Mouse (Mus musculus) Muller cell, postnatal 12 days (primary cell): Measurements from ENCODE around the gene Spty2d1.
A peak's percentile ranks its signal among the peaks of the same experiment; 100 is the strongest.
"Not testable (repeated sequence)": the region's sequence is repeated elsewhere in the genome, so short reads cannot be mapped to it uniquely, and the experiment has no call there.

Experiments
- DNase-seq: peaks from one replicate; pipeline ENCODE4 v3.0.0-alpha.2; 2015; ENCODE audit errors: inconsistent ontology term

Gene Spty2d1

DNA sequence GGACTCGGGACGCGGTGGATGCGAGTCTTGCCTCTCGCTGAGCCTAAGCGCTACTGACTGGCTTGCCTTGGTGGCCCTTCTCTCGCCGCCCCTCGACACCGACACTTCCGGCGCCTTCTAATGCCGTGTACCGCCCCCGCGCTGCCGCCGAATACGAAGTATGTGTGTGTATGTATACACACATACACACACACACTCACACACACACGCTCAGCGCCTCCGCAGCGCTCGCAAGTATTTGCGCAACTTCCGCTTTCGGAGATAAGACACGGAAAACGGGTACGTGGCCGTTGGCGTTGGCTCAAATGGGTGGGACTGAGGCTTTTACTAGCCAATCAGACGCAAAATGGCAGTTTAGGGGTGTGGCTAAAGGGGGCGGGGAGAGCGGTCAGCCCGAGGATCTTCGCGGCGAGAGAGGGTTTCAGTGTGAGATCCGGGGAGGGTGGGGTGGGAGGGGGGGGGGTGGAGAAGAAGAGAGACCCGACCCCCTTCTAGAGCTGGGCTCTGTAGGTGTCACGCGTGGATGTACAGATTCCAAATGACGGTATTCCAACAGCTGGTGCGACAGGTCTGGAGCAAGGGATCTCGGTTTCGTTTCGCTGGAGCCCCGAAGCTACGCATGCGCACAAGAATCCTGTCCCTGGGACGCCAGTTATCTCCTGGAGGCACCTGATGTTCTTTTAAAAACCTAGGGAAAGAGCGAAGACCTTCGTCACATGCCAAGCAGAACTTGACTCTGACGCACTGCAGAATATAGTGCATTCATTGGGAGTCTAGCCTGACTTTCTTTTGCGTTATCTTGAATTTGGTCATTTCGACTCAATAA lies at the start of gene Spty2d1:
Spty2d1 (minus strand) TSS at position 244 of the 826 bp plus-strand sequence.
- peak; percentile 99 for DNase-seq

DNA sequence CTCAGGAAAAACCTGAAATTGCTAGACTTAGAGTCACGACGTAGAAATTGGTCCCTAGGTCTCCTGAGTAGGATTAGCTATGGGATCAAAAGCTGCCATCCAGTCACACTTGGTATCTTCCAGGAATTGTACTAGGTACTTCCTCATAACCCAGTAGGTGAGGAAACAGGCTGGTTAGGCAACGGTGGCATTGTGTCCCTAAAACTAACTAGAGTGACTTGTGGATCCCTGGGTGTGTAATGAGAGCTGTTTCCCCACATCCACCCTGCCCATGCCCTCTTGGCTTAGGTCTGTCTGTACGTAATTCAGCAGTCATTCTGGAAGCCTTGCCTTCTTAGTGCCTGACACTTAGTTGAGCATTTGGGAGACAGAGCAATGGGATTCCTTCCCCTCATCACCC lies 48.1 kb upstream of the Spty2d1 start:
- no peak for DNase-seq

DNA sequence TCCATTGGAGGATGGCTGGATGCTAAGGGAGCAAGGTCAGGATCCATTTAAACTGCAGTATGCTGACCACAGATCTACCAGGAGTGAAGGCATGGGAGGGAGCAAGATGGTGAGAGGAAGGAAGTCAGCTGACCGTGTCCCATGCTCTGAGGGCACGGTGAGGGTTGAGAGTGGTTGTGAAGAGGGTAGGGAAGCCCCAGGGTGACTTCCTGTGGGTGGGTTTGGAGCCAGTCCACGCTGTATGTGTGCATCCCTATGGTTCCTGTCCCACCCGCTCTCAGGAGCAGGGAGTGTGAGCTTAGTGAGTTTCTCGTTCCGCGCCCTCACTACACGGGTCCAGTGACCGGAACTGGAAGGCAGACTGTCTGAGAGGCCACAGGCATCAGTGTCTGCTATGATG lies 47.5 kb upstream of the Spty2d1 start:
- no peak for DNase-seq

DNA sequence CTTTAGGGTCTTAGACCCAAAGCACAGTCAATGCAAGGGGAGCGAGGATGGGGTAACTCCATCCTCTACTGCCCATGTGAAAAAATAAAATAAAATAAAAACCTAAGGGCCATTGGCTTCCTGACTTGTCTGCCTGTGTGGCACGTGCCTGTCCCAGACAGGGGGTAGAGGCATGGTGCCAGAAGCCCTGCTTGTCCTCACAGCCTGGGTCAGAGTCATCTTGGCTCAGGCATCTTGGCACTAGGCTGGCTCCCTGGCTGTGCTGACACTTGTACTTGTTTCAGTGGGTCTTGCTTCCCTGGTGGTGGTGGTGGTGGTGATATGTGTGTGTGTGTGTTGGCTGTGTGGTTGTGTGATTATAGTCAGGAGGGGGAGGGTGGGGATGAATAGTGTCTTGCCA lies 46.5 kb upstream of the Spty2d1 start:
- DNase-seq: no peak

DNA sequence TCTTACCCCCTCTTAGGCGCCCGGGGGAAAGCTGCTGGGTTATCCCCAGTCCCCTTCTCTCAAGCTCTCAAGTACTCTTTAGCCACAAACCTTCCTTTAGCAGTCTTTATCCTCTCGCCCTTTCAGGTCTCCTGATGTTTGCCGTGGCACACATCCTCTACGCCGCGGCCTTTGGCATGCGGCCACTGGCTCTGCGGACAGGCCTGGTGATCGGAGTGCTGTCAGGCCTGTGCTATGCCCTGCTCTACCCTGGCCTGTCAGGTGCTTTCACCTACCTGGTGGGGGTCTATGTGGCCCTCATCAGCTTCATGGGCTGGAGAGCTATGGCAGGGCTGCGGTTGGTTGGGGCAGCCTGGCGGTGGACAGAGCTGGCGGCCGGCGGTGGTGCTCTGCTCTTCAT lies 45.1 kb upstream of the Spty2d1 start:
- DNase-seq: no peak

DNA sequence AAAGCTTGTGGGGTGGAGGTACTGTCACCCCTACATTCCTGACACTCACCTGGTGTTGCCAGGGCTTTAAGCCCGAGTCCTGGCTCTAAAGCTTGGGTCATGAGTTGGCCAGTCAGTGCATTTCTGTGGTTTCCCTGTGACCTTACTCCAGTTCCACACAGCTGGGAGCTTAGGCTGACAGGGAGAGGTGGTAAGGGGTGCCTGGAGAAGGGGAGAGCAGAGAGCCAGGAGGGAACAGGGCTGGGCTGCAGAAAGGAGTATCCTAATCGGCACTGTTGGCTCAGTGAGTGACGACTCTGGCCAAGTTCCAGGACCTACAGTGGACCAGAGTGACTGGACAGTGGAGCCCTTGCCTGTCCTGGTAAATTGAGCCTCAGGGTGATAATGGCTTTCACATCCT lies 44.1 kb upstream of the Spty2d1 start:
- peak; percentile 56 for DNase-seq

DNA sequence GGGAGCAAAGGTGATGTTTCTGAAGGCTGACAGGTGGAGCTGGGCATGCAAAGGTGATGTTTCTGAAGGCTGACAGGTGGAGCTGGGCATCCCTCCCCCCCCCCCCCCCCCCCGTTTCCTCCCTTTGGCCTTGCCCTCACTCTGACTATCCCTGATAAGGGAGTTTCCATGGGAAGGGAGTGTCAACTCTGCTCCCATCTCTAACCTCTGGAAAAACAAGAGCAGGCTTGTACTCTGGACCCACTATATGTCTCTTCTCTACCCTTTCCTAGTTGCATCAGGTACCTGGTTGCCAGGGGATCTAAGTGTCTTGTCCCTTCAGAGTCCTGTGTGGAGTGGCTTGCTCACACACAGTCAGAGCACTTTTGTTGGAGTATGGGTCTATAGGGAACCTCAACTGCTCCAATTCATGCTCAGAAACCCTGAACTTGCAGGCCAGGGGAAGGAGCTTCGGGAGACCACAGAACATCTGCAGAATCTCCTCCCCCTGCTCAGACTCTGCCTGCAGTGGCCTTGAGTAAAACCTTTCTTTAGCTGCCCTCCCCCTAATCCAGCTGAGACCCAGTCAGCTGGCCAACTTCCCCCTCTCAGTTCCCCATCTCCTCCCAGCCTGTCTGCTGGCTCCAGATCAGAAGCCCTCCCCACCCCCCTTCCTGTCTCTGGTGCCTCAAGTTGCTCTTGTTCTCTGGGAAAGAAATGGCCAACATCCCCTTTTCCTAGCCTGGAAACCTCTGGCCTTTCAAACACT lies 43.4 kb upstream of the Spty2d1 start:
- DNase-seq: no peak

DNA sequence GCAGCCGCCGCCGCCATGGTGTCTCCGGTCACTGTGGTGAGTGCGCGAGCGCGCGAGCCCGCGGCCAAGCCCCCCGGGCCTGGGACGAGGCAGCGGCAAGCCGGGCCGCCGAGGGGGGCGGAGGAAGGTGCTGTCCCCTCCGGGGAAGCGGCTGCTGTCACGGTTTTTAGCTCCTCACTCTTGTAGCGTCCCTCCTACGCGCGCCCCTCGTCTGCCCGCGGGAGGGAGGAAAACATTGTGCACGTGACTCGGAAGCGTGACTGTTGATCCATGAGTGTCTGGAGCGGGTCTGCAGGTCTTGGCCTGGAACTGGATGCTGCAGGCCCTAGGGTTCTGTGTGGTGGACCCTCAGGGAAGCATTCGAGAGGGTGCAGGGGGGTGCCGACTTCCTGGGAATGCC lies 42.6 kb upstream of the Spty2d1 start:
- no peak for DNase-seq

DNA sequence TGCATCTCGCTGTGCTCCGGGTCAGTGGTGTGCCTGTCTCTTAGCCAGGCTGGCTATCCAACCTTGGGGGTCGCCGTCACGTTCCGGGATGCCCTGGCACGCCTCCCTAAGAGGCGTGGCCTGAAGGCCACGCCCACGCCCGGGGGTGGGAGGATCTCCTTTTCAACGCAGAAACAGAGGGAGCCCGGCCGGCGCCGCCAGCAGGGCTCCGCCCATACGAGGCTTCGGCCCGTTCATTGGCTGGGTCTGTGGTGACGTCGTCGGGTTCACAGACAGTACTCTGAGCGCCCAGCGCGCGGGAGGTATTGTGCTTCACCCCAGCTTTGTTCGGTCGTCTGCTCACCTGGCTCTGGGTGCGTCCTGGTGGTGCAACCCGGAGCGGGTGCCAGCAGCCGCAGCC lies 42.2 kb upstream of the Spty2d1 start, which contains the start of gene Tmem86a:
Tmem86a (plus strand) TSS at position 236 of the 400 bp plus-strand sequence.
- DNase-seq: peak; percentile 95

DNA sequence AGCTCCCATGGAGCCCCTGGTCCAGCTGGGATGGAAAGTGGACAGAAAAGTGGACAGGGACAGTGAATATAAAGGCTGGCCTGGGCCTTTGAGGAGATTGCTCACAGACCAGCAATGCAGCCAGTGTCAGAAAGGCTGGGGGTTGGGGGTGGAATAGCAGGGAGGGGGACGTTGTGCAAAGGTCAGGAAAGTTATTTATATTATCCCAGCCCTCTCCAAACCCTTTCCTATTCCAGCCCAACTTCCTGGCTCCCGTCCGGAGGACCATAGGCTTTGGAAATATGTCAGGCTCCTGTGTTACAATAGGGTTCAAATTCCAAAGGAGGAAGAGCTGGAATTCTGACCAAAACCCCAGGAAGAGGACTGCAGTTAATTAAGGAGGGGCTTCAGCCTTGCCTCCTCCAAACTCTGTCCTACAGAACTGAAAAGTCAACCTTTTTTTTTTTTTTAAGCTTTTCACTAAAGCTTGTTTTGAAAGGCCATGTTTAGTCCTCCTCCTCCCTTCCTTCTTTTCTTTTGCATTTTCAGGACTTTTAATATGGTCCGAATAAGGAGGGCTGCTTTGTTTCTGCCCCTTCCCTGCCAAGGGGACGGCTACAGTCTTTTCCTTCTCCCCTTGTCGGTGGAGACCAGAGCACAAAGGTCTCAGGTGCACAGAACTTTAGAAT lies 34.7 kb upstream of the Spty2d1 start:
- no peak for DNase-seq

DNA sequence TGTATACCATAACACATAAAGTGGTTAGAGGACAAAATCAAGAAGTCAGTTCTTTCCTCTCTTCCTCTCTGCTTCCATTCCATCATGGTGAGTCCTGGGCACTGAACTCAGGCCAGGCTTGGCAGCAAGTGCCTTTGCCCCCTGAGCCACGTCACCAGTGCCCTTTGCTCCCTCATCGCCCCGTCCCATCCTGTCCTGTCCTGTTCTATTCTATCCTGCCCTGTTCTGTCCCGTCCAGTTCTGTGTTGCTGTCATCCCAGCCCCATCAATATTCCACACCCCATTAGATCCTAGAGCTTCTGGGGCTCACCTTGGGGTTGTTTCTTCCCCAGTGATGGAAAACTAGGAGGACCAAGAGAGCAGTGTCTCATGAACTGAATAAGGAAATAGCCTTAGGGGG lies 33.9 kb upstream of the Spty2d1 start:
- no peak for DNase-seq

DNA sequence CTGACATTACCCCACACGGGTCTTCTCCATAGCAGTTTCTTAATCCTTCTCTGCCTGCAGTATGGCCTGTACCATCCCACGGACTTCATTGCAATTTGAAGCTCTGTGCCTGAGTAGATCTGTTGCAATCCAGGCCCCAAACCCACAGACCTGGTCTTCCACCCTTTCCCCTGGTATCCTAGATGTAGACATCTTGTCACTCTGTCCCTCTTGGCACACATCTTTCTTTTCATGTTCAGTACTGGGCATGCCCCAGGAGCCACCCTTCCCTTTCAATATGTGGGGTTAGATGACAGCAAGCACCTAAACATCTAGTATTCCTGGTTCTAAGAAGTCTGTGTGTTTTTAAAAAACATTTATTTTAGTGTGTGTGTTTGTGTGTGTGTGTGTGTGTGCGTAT lies 33.5 kb upstream of the Spty2d1 start:
- no peak for DNase-seq

DNA sequence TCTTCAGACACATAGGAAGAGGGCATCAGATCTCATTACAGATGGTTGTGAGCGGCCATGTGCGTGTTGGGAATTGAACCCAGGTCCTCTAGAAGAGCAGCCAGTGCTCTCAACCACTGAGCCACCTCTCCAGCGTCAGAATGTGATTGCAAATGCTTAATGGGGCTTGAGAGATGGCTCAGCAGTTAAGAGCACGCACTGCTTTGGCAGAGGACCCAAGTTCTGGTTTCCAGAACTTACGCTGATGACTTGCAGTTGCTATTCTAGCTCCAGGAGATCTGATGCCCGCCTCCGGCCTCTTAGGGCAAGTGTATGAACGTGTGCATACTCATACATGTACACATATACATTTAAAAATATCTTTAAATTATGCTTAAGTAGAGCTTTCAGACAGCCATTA lies 27.2 kb upstream of the Spty2d1 start:
- DNase-seq: no peak

DNA sequence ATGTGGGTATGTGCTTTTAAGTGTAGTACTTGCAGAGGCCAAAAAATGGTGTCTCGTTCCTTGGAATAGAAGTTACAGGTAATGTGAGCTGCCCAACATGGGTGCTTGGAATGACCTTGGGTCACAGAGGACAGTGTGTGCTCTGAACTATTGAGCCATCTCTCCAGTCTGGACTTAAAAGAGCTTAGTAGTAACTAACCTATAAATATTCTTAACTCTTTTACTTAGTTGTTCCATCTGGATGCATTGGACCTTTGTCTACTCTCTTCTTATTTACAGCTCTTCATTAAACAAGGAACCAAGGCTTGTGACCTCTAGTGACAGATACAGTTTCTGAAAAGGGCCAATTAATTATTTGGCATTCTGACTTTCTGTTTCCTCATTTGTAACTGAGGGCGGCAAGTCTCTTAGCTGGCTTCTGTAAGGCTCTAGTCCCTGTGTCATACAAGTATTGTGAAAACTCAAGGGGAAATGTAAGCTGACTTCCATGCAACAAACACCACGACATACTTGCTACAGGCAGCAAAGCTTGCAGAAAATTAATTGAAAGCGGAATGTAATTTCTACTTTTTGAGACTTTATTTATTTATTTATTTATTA lies 26.7 kb upstream of the Spty2d1 start:
- DNase-seq: no peak

DNA sequence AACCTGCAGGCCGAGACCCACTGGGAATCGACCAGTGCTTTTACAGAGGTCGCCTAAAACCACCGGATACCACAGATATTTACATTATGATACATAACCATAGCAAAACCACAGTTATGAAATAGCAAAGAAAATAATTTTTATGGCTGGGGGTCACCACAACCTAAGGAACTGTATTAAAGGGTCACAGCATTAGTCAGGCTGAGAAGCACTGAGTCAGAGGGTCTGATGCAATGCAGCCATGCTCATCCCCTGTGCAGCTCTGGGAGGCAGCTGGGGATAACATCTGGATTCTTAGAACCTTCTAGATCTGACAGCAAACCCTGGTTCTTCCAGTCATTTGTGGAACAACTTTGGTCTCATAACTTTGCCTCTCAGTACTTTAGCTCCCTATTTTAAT lies 23.2 kb upstream of the Spty2d1 start:
- no peak for DNase-seq

DNA sequence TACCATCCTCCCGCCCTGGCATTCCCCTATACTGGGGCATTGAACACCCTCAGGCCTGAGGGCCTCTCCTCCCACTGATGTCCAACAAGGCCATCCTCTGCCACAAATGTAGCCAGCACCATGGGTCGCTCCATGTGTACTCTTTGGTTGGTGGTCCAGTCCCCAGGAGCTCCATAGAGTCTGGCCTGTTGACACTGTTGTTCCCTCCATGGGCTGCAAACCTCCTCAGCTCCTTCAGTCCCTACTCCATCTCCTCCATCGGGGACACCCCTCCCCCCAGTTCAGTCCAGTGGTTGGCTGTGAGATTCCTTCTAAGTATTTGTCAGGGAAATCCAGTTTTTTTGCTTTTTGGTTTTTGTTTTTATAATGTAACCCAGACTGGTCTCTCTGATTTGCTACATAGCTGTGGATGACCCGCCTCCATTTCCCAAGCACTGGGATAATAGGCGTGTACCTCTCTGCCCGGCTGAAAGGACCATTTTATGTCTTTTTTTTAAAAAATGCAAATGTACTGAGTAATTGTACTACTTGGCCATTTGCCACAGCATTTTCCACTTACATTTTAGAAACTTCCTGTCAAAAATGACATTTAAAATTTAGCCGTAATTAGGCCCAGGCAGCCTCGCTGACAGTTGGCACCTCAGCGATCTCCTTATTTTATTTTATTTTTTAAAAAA lies 22.4 kb upstream of the Spty2d1 start:
- DNase-seq: no peak

DNA sequence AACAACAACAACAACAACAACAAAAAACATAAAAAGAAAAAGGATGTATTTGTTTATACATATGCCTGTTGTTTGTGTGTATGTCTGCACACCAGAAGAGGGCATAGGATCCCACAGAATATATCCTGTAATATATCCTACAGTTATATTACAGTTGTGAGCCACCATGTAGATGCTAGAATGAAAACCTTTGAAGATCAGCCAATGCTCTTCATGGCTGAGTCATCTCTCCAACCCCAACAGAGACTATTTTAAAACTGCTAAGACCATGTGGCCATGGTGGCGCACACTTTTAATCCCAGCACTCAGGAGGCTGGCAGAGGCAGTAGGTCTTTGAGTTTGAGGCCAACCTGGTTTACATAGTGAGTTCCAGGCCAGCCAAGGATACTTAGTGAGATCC lies 19.3 kb upstream of the Spty2d1 start:
- no peak for DNase-seq

DNA sequence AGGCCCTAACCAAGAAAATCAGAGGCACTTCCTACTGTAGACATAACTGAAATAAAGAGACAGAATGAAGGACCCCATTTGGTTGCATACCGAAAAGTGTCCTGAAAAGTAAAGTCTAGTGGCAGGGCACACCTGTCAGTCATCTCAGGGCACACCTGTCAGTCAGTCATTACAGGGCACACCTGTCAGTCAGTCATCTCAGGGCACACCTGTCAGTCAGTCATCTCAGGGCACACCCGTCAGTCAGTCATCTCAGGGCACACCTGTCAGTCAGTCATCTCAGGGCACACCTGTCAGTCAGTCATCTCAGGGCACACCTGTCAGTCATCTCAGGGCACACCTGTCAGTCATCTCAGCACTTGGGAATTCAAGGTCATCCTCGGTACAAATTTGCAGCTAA lies 18.7 kb upstream of the Spty2d1 start:
- DNase-seq: not testable (repeated sequence)

DNA sequence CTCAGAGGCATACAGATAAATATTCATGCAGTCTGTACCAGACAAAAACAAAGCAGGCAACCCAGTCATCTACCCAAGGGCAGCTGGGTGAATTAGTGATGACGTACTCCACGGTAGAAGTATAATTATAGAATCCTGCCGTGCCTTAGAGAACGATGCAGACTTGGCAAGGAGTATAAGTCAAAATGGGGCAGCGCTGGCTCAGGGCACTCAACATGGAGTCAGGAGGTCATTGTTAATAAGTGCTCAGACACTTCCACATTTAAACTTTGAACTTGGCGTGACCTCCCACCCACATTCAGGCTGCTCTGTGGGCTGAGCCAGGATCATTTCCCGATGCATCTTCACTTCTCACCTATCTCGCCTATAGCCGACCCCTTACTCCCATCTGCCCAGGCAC lies 17.2 kb upstream of the Spty2d1 start:
- no peak for DNase-seq

DNA sequence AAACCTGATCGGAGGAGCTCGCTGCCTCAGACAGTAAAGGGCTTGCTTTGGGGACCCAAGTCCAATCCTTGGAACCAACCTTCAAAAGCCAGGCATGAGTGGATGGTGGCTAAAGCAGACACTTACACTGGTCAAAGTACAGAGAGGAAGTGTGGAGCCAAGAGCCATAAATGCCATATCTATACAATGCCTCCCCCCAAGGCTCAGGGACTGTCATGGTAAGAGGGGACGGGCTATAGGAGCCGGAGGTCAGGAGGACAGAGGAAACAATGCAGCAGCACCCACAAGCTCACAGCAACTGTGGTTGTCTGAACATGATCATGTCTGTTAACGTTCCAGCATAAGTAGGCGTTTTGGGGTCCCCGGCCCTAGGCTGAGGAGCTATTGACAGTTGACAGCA lies 16.2 kb upstream of the Spty2d1 start:
- no peak for DNase-seq

DNA sequence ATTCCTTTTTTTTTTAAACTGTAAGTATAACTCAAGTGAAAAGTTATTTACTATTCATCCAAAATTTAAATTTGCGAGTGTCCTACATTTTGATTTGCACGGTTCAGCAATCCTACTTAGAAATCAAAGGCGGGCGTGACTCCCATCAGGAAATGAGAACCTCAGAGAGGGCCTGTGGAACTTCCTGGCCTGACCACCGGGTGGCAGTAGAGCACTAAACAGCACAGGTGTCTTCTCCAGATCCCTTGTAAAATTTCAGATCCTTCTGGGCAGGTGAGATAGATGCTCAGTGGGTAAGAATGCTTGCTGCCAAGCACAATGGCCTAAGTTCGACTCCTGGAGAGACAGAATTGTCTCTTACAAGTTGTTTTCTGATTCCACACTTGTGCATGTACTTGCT lies 15.3 kb upstream of the Spty2d1 start:
- peak; percentile 78 for DNase-seq

DNA sequence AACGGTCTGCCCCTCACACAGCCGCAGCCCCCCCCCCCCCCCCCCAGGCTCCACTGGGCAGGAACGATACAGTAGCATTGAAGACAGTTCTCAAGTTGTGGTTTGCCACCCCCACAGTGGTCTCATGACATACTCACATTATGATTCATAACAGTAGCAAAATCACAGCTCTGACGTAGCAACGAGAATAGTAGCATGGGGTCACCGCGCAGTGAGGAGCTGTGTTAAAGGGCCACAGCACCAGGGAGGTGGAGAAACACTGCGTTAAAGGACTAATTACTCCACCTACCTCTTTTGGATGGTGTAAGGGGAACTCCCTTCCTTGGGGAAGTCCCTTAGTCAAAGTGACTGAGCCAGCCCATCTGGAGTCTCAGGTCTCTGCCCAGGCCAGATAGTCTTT lies 14.3 kb upstream of the Spty2d1 start:
- peak; percentile 69 for DNase-seq
